Mouse (Mus musculus): ENCODE data around the gene Capns2. TPM values are rescaled to one million over a fixed set of nuclear protein-coding genes. Genes with fewer than 3 reads are reported as not detected.

Gene Capns2
- total and polyA plus RNA-seq, 3 experiments: not detected

DNA sequence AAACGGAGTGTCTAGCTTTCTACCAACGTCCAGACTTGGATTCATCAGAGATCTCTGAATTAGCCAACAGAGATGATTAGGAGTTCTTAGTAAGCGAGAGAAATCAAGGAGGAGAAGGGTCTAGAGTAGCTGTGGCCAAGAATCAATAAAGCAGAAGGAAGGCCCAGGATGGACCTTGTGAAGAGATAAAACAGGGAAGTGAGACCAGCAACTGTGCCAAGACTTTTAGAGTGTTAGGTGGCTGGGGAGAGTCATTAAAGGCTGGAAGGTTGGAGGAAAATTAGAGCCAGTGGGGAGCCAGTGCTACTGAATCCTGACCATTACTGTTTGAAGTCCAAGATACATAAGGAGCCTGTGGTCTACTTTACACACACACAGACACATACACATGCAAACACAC, 10.3 kb downstream of the Capns2 start:
- Histone ChIP-seq H3K36me3 (ENCODE audit: control insufficient read depth, insufficient read depth, low read length) (no peaks in the 10 kb centered on the region), H3K79me2 (replicated peaks; ENCODE audit: control insufficient read depth, insufficient read depth, low read length) (no peaks in the 10 kb centered on the region), H3K4me1 (ENCODE audit: control insufficient read depth, insufficient read depth, low read length) (no peaks in the 10 kb centered on the region), H3K4me3 (no peak overlapping the region), H3K27me3 (ENCODE audit: control insufficient read depth, insufficient read depth, low read length) (no peaks in the 10 kb centered on the region), H3K9ac (ENCODE audit: low read depth, low read length) (no peak overlapping the region), H3K27ac (no peak overlapping the region)
- 73% methylated on average over 3 of the region's 3 CpGs for WGBS
- DNase-seq: no peak
- intact Hi-C loops (cut with DNase I): no loop called here
- no peak for TF ChIP-seq CTCF (IDR thresholded peaks at IDR 0.05)
- no peak for TF ChIP-seq POLR2A (IDR thresholded peaks at IDR 0.05; ENCODE audit: insufficient read depth, low read depth, low read length)
- TF ChIP-seq EP300 (IDR thresholded peaks at IDR 0.05; ENCODE audit: insufficient read depth, low read depth, low read length): no peak

DNA sequence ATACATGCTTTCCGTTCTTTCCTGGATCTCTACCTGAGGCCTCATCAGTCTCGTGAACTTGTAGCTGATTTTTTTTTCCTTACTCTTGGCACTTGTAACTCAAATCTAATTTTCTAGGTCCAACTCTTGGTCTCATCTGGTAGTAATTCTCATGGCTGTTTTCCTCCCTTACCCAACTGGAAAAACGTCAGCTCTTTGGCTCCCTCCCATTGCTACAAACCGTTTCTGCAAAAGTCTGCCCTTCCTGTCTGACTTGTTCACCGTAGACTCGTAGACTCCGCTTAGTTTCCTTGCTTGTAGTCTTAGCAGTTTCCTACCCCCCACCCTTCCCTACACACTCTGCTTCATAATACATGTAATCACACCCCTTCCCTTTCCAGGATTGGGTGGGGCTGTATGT, 12.2 kb downstream of the Capns2 start:
- no peaks in the 10 kb centered on the region for H3K27me3 ChIP-seq (ENCODE audit: control insufficient read depth, insufficient read depth, low read length)
- H3K4me1 ChIP-seq (ENCODE audit: control insufficient read depth, insufficient read depth, low read length): no peaks in the 10 kb centered on the region
- intact Hi-C loops (cut with DNase I): no loop called here
- WGBS: 54% methylated on average over 7 of the region's 7 CpGs
- no peaks in the 10 kb centered on the region for H3K36me3 ChIP-seq (ENCODE audit: control insufficient read depth, insufficient read depth, low read length)
- TF ChIP-seq CTCF (IDR thresholded peaks at IDR 0.05) (no peak), POLR2A (IDR thresholded peaks at IDR 0.05; ENCODE audit: insufficient read depth, low read depth, low read length) (no peak), EP300 (IDR thresholded peaks at IDR 0.05; ENCODE audit: insufficient read depth, low read depth, low read length) (no peak)
- DNase-seq: no peak
- H3K4me3 ChIP-seq: no peak overlapping the region
- H3K79me2 ChIP-seq (replicated peaks; ENCODE audit: control insufficient read depth, insufficient read depth, low read length): no peaks in the 10 kb centered on the region
- no peak overlapping the region for H3K27ac ChIP-seq
- H3K9ac ChIP-seq (ENCODE audit: low read depth, low read length): no peak overlapping the region

DNA sequence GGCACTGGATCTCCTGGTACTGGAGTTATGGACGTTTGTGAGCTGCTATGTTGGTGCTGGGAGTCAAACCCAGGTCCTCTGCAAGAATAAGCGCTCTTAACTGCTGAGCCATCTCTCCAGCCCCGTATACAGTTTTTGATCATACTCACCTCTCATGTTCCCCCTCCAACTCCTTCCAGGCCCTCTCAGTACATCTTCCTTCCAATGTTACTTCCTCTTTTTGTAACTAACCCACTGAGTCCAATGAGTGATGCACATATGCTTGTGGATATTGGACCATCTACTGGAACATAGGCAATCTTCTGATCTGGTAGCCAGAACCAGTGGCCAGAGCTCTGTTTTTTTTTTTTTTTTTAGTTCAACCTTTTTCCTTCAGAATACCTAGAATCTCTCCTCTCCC, 14.9 kb downstream of the Capns2 start:
- Histone ChIP-seq H3K36me3 (ENCODE audit: control insufficient read depth, insufficient read depth, low read length) (no peaks in the 10 kb centered on the region), H3K9ac (ENCODE audit: low read depth, low read length) (no peak overlapping the region), H3K27ac (no peak overlapping the region), H3K4me1 (ENCODE audit: control insufficient read depth, insufficient read depth, low read length) (no peaks in the 10 kb centered on the region), H3K27me3 (ENCODE audit: control insufficient read depth, insufficient read depth, low read length) (no peaks in the 10 kb centered on the region), H3K4me3 (no peak overlapping the region), H3K79me2 (replicated peaks; ENCODE audit: control insufficient read depth, insufficient read depth, low read length) (no peaks in the 10 kb centered on the region)
- no peak for DNase-seq
- intact Hi-C loops (cut with DNase I): no loop called here
- WGBS: 73% methylated on average over 3 of the region's 3 CpGs
- TF ChIP-seq POLR2A (IDR thresholded peaks at IDR 0.05; ENCODE audit: insufficient read depth, low read depth, low read length) (no peak), CTCF (IDR thresholded peaks at IDR 0.05) (no peak), EP300 (IDR thresholded peaks at IDR 0.05; ENCODE audit: insufficient read depth, low read depth, low read length) (no peak)

DNA sequence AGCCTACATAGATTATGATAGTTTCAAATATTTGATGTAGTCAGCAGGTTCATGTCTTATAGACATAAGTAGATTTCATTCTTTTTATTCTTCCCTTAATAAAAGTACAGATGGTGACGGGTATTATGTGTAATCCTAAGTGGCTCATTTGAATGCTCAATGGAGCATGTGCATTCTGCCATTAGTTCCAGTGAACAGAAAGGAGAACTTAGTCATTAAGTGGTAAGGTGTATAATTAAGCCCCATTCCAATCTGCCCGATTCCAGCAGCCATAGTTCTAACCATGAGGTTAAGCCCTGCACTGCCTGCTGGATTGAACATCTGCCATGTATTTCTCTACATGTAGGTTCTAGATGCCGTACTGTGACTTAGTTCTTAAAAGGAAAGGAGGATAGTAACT, 20.6 kb downstream of the Capns2 start:
- DNase-seq: no peak
- Histone ChIP-seq H3K36me3 (ENCODE audit: control insufficient read depth, insufficient read depth, low read length) (no peaks in the 10 kb centered on the region), H3K79me2 (replicated peaks; ENCODE audit: control insufficient read depth, insufficient read depth, low read length) (no peaks in the 10 kb centered on the region), H3K27me3 (ENCODE audit: control insufficient read depth, insufficient read depth, low read length) (no peaks in the 10 kb centered on the region), H3K27ac (no peak overlapping the region), H3K9ac (ENCODE audit: low read depth, low read length) (no peak overlapping the region), H3K4me1 (ENCODE audit: control insufficient read depth, insufficient read depth, low read length) (no peaks in the 10 kb centered on the region), H3K4me3 (no peak overlapping the region)
- no peak for TF ChIP-seq POLR2A (IDR thresholded peaks at IDR 0.05; ENCODE audit: insufficient read depth, low read depth, low read length)
- no peak for TF ChIP-seq EP300 (IDR thresholded peaks at IDR 0.05; ENCODE audit: insufficient read depth, low read depth, low read length)
- no peak for TF ChIP-seq CTCF (IDR thresholded peaks at IDR 0.05)
- WGBS: 89% methylated on average over 3 of the region's 3 CpGs
- intact Hi-C loops (cut with DNase I): no loop called here

DNA sequence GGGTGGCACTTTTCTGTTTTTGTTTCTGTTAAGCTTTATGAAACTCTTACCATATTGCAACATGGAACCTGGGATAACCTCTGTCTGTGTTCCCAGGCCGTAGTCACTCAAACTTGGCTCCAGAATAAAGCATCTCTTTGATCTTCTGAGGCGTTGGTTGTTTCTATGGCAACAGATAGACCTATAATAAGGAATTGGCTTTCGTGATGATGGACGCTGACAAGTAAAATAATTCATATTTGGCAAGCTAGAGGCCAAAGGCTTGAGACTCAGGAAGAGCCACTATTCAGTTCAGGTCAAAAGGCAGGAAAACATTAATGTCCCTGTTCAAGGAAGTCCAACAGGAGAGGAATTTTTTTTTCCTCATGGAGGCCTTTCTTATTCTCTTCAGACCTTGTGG, 27.8 kb downstream of the Capns2 start:
- 58% methylated on average over 4 of the region's 4 CpGs for WGBS

DNA sequence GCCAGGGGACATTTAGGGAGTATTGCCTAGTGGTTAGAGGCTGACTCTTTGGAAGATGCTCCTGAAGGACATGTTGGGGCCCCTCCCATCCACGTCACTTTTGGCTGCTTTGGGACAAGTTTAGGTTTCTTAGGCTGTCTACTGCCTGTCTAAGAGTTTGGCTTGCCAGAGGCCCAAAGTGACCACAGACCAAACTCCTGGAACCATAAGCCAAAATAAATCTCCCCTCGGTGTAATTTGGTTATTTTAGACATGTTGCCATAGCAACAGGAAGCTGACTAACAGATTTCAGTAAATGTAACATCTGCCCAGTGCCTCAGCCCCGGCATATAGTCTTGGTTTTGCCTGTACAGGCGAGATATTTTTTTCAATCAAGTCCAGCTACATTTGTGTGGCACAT, 36.8 kb downstream of the Capns2 start:
- H3K36me3 ChIP-seq (ENCODE audit: control insufficient read depth, insufficient read depth, low read length): no peaks in the 10 kb centered on the region
- intact Hi-C loops (cut with DNase I): no loop called here
- 54% methylated on average over 4 of the region's 4 CpGs for WGBS
- H3K79me2 ChIP-seq (replicated peaks; ENCODE audit: control insufficient read depth, insufficient read depth, low read length): no peaks in the 10 kb centered on the region
- H3K27me3 ChIP-seq (ENCODE audit: control insufficient read depth, insufficient read depth, low read length): no peaks in the 10 kb centered on the region
- DNase-seq: no peak
- no peaks in the 10 kb centered on the region for H3K4me1 ChIP-seq (ENCODE audit: control insufficient read depth, insufficient read depth, low read length)
- TF ChIP-seq CTCF (IDR thresholded peaks at IDR 0.05) (no peak), POLR2A (IDR thresholded peaks at IDR 0.05; ENCODE audit: insufficient read depth, low read depth, low read length) (no peak), EP300 (IDR thresholded peaks at IDR 0.05; ENCODE audit: insufficient read depth, low read depth, low read length) (no peak)
- H3K9ac ChIP-seq (ENCODE audit: low read depth, low read length): no peak overlapping the region
- no peak overlapping the region for H3K4me3 ChIP-seq
- H3K27ac ChIP-seq: no peak overlapping the region

More for the DNA sequence above, 27.8 kb downstream of the Capns2 start:
- no peak overlapping the region for H3K4me3 ChIP-seq
- H3K27ac ChIP-seq: no peak overlapping the region
- TF ChIP-seq CTCF (IDR thresholded peaks at IDR 0.05): no peak
- TF ChIP-seq POLR2A (IDR thresholded peaks at IDR 0.05; ENCODE audit: insufficient read depth, low read depth, low read length): no peak
- no peak for TF ChIP-seq EP300 (IDR thresholded peaks at IDR 0.05; ENCODE audit: insufficient read depth, low read depth, low read length)
- no peak overlapping the region for H3K9ac ChIP-seq (ENCODE audit: low read depth, low read length)
- intact Hi-C loops (cut with DNase I): no loop called here
- DNase-seq: no peak
- H3K4me1 ChIP-seq (ENCODE audit: control insufficient read depth, insufficient read depth, low read length): no peaks in the 10 kb centered on the region
- no peaks in the 10 kb centered on the region for H3K36me3 ChIP-seq (ENCODE audit: control insufficient read depth, insufficient read depth, low read length)
- no peaks in the 10 kb centered on the region for H3K79me2 ChIP-seq (replicated peaks; ENCODE audit: control insufficient read depth, insufficient read depth, low read length)
- no peaks in the 10 kb centered on the region for H3K27me3 ChIP-seq (ENCODE audit: control insufficient read depth, insufficient read depth, low read length)

All from heart, adult 2 months (tissue).